Mouse (Mus musculus) frontal cortex, postnatal 14 days (tissue): ENCODE measurements at regions not wholly inside any gene's neighbourhood (a gene's known extent, or its start where the extent isn't known, plus 50 kb on each side); places are given as distances from the start of the nearest gene placed in this dataset.

Source experiments
- DNase-seq, 2 experiments: peaks; one replicate each; pipeline ENCODE4 v3.0.0; 2022; ENCODE audit warnings: low spot score in 2 of 2

DNA sequence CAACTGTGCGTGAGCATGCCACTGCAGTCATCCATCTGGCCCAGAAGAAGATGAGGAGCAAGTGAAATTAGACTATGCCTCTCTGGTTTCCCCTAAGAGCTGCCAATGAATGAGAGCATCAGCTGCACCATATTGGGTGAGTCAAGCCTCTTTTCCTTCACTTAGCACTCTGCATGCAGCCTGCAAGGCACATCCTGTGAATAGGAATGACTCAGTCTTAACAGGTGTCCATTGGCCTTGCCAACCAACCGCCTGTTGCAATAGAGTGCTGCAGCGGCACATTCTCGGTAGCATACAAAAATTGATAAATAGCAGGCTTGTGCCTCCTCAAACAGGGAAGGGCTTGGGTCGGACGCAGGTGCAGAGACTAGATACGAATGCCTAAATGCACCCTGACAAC is 808.7 kb downstream of the Gsdmc2 start:
- DNase-seq = peak in 1 of 2 experiments; percentile 5

DNA sequence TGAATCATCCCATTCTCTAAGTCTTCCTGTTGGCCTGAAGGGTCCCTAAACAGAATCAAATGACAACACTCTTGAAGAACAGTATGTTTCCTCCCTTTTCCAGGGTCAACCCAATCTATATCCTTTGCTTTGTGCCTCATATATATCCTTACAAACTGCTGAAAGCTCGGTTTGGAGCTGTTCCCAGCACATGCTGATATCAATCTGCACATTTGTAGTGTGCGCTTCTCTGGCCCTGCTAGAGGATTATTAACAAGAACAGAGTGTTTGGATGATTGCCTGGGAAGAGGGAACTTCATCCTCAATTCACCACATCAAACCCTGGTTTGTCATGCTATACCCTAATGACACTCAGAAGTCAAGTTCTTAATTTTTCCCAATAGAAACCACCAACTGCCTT is 824.2 kb downstream of the Gsdmc2 start:
- no peak for DNase-seq

DNA sequence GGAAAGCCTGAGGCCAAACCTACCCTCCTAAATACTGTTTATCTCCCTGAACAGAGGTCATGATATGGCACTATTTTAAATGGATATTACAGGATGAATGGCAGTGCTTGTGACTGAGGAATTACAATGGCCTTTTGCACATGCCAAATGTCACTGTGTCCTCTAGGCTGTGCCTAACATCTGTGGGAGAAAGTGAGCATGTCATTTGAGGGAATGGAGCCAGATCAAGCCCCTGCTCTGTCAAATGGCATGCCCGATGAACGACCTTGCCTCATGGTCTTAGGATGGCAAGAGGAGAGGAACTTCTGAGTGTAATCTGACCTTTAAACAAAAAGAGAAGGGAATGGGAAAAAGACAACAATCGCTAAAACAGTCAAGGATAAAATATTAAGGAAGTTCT is 827.0 kb downstream of the Gsdmc2 start:
- DNase-seq = no peak

DNA sequence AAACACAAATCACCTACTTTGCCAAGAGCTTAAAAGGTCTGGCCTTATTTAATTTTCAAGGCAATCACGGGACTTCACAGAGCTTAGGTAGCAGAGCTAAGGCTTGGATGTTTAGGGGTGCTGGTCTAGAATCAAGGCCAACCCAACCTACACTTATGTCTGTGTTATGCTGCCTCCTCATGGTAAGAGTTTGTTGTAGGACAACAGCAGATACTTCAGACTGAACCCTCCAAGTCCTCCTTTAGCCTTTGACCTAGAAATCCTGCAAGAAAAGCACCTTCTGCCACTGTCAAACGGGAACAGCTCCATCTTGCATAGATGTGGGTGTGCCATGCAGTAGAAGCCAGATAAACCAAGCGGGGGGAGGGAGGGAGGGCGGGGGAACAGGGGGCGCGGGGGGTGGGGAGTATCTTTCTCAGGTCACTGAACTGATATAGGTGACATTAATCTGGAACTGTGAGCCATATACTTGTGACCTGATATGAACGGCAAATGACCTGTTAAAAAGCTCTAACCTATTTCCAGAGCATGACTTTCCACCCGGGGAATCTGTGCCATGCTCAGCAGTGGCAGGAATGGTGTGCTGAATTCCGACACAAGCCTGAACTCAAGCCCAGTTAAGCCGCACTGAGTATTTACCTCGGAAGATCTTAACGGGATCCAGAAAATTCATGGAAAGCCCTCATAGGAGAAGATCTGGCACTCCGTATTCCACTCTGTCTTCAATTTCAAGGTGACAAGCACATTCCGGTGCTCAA is 838.3 kb downstream of the Gsdmc2 start:
- no peak for DNase-seq

DNA sequence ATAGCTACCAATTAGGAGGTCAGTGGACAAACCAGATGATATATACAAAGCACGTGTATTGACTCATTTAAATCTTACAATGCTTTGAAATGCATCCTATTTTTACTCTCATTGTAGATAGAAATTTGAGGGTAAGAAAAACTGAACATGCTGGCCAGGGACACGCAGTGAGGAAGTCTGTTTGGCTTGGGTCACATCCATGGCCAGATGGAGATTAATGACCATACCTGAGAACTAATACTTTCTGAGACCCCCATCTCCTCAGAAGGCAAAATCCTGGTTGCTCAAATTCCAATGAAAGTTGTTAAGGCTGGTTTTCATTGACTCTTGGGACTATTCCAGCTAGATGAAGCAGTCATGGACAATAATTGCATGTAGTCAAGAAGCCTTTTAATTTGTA is 850.3 kb downstream of the Gsdmc2 start:
- no peak for DNase-seq

DNA sequence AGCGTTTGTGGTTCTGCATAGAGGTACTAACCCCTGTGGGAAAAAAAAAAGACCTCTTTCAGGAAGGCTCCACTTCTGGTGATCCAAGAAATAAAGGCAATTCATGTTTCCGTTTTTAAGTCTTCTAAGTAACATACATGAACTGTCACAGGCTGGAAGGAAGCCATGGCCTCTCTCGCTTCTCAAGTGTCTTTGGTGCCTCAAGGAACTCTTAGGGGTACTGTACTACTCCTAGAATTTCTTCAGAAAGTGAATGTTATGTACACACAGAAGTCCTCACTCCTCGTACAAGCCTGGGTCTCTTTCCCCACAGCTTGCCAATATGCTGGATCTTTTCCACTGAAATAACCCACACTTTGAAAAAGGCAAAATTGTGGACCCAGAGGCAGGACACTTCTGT is 858.1 kb downstream of the Gsdmc2 start:
- no peak for DNase-seq

DNA sequence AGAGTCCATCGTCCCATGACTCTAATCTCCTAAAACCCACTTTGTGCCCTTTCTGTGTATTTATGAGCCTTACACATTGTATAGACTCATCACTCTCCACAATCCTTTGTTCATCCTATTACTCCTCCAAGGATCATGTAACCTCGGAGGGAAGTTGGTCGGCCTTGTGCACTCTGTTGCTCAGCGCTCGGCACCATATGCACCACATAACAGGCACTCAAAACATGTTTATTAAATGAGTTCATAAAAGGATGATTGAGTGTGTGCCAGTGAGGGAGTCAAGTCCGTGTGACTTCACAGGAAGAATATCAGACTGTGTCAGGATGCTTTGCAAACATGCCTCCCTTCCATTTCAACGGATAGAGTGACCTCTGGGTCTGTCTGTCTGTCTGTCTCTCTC is 858.8 kb downstream of the Gsdmc2 start:
- no peak for DNase-seq

DNA sequence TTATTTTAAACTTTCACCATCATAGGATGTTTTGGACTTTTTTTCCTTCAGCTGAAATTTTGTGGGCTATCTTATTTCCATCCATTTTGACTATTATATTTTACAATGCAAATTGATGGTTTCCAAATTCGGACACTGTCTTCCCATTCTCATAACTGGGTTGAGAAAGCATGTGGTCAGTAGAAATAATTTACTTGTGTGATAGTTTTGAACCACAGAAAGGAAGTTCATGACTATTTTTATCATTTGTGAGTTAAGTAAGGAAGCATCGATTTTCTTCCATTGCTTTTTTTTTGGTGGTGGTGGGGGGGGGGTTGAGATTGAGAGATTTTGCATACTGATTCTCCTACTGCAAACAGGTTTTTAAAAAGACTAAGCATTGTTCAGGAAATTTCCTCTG is 874.4 kb downstream of the Gsdmc2 start:
- DNase-seq = no peak

DNA sequence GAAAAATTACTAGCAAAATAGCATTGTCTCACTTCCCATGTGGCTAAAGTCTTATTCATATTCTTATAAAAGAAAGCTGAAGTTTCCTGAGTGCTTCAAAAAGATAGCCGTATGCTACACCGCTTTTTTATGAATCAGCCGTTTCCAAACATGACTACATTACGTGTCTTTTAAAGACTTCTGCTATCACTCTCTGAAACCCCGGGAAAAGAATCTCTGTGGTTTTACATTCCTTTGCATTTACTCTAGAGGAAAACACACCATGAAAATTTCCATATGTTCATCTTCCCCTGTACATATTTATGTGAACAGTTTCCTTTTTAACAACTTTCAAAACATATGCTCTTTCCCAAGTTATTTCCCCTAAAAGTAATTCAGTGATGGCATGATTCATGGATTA is 882.3 kb downstream of the Gsdmc2 start:
- no peak for DNase-seq

DNA sequence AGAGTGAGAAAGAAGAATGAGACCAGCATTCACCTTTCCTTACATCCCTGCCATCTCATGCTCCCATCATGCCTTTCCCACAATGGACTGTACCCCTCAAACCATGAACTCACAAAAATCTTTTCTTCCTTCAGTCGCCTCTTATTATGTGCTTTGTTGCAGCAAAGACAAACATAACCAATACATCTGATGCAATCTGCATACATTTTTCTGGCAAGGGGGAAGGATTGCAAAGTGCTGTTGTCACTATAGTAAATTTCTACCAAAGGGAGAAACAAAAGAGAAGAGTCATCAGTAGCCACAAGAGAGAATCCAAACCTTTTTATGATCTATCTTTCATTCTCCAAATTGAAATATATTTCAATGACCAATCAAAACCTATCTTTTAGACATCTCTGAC is 884.4 kb downstream of the Gsdmc2 start:
- DNase-seq = no peak

DNA sequence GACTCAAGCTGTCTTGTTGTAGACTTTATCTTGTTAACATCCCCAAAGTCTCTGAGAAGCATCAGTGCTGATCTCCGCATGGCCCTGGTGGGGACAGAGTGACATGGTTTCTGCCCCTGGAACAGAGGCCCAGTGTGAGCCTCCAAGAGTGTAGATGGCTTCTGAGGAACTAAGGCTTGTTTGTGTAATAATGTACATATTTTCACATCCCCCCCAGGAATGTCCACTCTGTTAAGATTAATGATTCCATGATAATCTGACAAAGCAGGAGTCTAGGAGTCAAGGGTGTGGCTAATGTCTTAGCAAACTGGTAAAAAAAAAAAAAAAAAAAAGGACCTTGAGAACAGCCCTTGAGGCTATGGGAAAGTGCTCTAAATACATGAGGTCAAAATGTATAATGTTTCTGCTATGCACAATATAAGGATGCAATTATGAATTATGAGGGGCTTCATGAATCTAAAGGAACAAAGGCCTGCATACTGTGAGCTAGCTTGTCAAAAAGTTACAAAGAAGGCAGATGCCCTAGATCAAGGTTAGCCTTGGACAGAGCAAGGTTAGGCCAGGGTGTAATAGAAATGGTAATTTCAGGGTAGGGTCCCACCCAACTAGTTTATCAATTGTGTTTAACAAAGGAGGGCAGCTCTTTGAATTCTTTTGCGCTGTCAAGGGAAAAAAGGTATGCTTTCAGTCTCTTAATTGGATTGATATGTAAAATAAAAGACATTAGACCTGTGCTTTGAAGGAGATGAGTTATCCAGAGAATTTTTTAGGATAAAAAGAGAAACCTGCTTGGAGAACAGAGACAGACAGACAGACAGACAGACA is 886.3 kb downstream of the Gsdmc2 start:
- no peak for DNase-seq

DNA sequence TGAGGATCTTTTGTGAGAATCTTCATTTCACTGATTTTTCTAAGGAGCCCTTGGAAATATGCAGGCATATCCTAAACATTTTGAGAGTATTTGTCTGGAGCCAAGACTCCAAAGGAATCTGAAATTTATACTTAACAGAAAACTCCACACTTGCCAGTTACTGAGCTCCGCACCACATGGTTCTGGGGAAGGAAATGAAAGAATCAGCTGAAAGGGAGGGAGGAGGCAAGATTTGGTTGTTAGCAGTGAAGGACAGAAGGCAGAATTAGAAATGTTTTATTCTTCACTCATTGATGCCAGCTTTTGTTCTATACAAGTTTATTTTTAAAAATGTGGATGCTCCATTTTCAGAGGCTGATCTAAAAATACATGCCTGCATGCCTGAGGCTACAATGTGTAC is 890.1 kb downstream of the Gsdmc2 start:
- no peak for DNase-seq

DNA sequence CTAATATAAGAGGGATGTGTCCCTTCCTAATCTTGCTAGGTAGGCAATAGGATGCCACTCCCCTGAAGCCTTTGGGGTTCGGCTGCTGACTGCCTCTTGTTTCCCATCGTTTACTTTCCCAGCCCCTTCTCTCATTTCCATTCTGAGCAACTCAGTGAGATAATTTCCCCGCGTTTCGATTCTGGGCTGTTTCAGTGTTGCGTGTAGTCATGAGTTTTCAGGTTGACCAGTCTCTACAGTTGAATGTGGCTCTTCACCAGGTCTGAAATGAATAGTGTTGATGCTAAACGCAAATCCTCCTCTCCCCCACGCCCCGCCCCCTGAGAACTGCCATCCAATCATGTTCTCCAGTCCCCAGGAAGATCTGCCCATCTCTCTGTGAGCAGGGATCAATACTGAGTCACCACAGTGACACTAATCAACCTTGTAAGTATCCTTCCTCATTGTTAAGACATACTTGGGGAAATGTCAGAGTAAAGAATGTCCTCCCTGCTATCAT is 890.6 kb downstream of the Gsdmc2 start:
- DNase-seq = no peak

DNA sequence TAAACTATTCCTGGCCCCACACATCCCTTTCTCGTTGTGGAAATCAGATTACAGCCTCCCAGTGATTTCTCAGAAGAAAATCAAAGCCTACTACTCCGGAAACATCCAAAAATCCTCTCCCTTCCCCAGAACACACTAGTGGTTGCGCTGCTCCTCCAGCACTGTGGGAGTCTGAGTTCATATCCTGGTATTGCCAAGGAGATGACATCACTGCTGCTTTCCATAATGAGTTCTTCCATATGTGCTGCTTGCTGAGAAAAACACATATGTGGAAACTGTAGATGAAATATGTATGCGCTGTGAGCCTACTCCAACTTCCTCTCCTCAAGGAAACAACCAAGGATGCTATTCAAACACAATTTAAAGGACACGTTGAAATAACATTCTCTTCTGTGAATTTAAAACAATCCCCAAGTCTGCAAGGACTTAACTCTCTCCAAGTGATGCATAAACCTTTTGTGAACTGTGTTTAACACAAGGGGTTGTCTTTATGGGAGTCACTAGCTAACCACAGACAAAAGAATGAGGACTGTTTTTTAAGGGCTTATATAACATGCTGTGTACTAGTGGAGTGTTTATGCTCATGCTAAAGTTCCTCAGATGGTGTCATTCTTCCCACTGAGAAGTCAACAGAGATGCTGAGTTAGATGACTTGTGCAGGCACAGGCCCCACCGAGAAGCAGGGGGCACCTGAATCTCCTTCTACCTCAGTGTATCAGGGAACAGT is 891.6 kb downstream of the Gsdmc2 start:
- peak; percentile 6 to 8 for DNase-seq

DNA sequence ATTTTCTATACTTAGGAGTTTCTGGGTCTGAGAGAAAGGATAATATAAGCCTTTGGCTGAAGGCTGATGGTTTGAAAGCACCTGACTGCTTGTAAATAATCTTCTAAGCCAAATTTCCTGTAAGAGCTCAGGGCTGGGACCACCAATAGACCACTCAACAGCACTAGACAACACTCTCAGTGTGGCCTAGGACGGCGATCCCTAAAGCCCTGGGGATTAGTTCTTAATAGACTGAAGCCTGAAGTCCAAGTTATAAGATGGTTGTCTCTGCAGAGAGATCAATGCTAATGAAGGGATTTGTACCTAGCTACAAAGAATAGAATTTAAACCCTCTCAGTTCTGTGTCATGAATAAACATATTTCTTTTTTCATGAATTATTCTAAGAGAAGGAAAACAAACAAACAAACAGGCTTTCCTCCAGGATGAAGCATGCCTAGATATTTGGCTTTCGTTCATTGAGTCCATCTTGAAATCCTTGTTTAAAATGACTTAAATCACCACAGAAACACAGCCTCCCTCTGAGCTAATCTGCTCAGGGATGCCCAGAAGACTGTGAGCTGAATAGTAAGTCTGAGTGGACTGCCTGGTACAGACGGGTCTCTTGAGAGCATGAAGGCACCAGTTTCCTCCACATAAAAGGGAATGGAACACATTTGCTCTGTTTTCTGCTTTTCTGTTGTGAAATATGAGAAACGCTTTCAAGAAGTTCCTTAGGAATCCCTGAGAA is 892.3 kb downstream of the Gsdmc2 start:
- no peak for DNase-seq

DNA sequence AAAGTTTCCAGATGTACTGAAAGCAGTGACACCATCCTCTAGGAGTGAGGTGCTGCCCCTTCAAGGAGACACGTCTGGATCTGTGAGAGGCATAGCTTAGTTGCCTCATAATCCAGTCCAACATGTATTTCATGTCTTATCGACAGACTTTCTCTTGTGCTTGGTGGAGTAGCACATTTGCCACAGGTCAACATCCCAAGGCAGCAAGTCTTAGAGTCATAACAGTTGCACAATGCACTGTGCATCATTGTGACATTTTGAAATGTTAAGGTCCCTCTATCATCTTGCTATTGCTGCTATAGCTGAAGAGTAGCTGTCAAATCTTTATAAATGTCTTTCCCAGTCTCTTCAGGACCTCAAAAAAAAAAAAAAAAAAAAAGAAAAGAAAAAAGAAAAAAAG is 905.6 kb downstream of the Gsdmc2 start:
- DNase-seq = no peak

DNA sequence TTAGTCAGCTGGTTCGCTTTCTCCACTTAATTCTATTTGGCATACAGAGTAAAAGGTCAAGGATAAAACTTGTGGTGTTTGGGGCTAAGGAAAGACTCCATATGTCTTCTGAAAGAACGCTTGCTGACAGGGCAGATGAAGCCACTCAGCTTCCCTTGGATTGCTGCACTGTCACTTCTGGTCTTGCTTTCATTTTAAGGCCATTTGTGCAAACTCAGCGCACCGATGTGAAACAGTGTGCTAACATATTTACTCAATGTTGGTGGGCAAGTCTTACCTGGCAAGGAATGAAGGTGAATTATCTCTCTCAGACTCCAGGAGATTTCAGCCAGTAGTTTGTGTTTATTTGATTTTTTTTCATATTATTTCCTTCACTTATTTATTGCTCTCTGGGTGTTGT is 907.2 kb downstream of the Gsdmc2 start:
- no peak for DNase-seq

DNA sequence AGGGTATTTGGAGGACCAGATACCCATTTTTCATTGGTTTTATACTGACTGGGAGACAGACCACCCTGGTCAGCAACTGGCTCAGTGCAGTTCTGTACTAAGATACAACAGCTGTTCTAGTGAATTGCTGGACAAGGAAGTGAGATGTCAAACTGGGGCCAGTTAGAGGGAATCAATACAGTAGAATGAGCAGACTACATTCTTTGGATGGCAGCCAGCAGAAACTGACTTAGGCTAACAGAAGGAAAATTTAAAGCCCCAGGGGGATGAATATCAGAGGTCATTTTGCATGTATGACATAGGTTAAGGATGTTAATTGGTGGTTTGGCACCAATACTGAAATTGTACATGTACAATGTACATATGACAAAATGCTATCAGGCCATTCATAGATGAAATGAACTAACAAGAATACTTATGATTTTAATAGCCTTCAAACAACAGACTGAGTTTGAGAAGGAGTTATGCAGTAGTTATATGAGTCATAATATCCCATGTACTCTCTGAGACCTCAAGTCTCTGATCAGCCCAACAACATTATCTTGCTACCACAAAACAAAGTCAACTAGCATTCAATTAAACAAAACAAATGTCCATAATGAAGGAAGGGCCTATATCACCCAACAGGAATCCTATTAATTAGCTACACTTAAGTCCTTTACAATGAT is 910.3 kb downstream of the Gsdmc2 start:
- DNase-seq = no peak

DNA sequence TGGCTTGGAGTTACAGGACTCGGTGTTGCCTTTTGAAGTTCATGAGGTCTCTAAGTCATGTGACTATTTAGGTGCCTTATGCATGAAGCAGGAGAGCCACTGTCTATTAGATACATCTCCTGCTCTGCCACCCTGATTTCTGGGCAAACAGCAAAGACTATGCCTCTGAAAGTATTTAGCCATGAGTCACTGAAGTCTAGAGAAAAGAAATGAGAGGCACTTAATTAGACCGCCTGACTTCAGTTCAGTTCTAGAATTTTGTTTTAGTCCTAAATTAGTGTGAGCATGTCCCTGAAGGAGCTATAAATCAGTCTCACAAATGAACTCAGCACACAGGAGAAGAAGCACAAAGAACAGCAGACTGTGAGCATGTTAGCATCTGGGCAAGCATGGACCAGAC is 924.5 kb downstream of the Gsdmc2 start:
- no peak for DNase-seq

DNA sequence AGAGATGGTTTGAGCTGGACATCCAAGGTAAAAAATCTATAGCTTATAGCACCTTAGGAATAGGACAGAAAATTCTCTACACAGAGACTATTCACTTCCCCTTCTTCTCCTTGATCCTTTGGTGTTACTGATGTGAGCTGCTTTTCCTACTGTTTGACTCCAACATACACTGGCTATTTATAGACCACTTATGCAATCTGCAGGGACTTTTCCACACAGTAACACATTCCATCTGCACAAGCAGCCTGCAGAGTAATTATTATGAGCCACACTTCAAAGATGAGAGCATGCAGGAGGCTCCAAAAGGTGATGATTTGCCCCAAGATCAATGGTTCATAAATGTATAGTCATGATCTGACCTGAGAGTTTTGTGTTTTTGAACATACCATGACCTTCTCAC is 925.7 kb downstream of the Gsdmc2 start:
- DNase-seq = no peak

DNA sequence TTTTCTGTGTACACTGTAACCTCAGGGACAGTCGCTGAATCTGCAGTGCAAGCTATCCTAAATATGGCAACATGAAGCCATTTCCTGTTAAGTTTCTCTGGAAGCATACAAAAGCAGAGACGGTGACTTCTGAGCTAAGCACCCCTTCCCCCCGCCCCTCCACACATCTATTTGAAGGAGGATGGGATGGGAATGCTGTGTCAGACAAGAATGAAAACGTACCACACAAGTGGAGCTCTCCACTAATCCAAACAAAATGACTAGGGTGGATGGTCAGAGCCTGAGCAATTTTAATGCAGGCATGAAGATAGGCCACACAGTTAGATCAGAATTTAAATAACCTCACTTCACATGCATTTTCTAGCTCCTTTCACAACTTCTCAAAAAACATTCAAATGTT is 936.6 kb downstream of the Gsdmc2 start:
- no peak for DNase-seq
